Mouse (Mus musculus): ENCODE measurements at regions not wholly inside any gene's neighbourhood (a gene's known extent, or its start where the extent isn't known, plus 50 kb on each side); places are given as distances from the start of the nearest gene placed in this dataset.

DNA sequence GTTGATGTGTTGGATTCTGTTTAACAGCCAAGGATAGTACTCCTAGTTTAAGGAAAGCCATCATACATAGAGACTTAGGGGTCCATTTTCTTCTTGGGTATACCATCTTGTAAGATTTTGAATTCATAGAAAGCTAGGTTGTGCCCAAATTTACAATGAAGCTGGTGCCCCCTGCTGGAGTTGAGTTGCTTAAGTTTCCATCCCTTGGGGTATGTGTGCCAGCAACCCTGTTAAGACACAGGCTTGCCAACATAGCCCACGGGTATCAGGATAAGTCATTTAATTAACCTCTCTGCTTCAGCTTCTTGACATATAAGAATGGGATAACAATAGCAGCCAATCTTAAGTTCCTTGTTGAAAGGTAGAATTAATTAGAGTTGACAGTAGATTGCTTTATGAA lies 440.9 kb downstream of the 1700129C05Rik start:
- 19% methylated on average over 1 of the region's 1 CpGs for WGBS
- no peak for ATAC-seq
- H3K4me1 ChIP-seq (ENCODE audit: control insufficient read depth, insufficient read depth, low read length) = no peaks in the 10 kb centered on the region

GRCm38 (mm10) chr14:58691129-58691828 lies 451.4 kb downstream of the 1700129C05Rik start:
- no peak overlapping the region for H3K4me2 ChIP-seq (ENCODE audit: low read length)
- no peaks in the 10 kb centered on the region for H3K27me3 ChIP-seq (ENCODE audit: control insufficient read depth, insufficient read depth, low read depth, low read length)
- H3K9ac ChIP-seq (ENCODE audit: low read depth, low read length) = no peak overlapping the region
- no peaks in the 10 kb centered on the region; the same call in 1 of the 2 replicates for H3K4me1 ChIP-seq (ENCODE audit: control insufficient read depth, insufficient read depth, low read length)
- H3K9me3 ChIP-seq (replicated peaks; ENCODE audit: control insufficient read depth, low read length, poor library complexity, severe bottlenecking) = no peaks in the 10 kb centered on the region
- no peaks in the 10 kb centered on the region for H3K36me3 ChIP-seq (ENCODE audit: control insufficient read depth, insufficient read depth, low read length)
- WGBS = 95% methylated on average over 9 of the region's 9 CpGs
- H3K27ac ChIP-seq (ENCODE audit: low read length) = no peak overlapping the region
- no peak for ATAC-seq
- no peak overlapping the region for H3K4me3 ChIP-seq (ENCODE audit: low read depth, low read length)

More for the DNA sequence above, 440.9 kb downstream of the 1700129C05Rik start:
- no peak overlapping the region for H3K9ac ChIP-seq (ENCODE audit: low read depth, low read length)
- no peak overlapping the region for H3K4me2 ChIP-seq (ENCODE audit: low read length)
- H3K27ac ChIP-seq (ENCODE audit: low read length) = no peak overlapping the region
- H3K36me3 ChIP-seq (ENCODE audit: control insufficient read depth, insufficient read depth, low read length) = no peaks in the 10 kb centered on the region
- H3K9me3 ChIP-seq (replicated peaks; ENCODE audit: control insufficient read depth, low read length, poor library complexity, severe bottlenecking) = no peaks in the 10 kb centered on the region
- no peaks in the 10 kb centered on the region for H3K27me3 ChIP-seq (ENCODE audit: control insufficient read depth, insufficient read depth, low read depth, low read length)
- no peak overlapping the region for H3K4me3 ChIP-seq (ENCODE audit: low read depth, low read length)

GRCm38 (mm10) chr14:58687814-58688213 lies 454.9 kb downstream of the 1700129C05Rik start:
- no peak overlapping the region for H3K4me3 ChIP-seq (ENCODE audit: low read depth, low read length)
- no peak overlapping the region for H3K4me2 ChIP-seq (ENCODE audit: low read length)
- H3K4me1 ChIP-seq (ENCODE audit: control insufficient read depth, insufficient read depth, low read length) = no peaks in the 10 kb centered on the region; the same call in 1 of the 2 replicates
- no peaks in the 10 kb centered on the region for H3K9me3 ChIP-seq (replicated peaks; ENCODE audit: control insufficient read depth, low read length, poor library complexity, severe bottlenecking)
- no peaks in the 10 kb centered on the region for H3K36me3 ChIP-seq (ENCODE audit: control insufficient read depth, insufficient read depth, low read length)
- no peak overlapping the region for H3K9ac ChIP-seq (ENCODE audit: low read depth, low read length)
- no peaks in the 10 kb centered on the region for H3K27me3 ChIP-seq (ENCODE audit: control insufficient read depth, insufficient read depth, low read depth, low read length)
- no peak overlapping the region for H3K27ac ChIP-seq (ENCODE audit: low read length)
- ATAC-seq = no peak
- 85% methylated on average over 4 of the region's 4 CpGs for WGBS

- 82% methylated on average over 6 of the region's 6 CpGs for WGBS
- Histone ChIP-seq H3K27ac (ENCODE audit: low read length) (no peak overlapping the region), H3K4me1 (ENCODE audit: control insufficient read depth, insufficient read depth, low read length) (no peaks in the 10 kb centered on the region), H3K4me3 (ENCODE audit: low read depth, low read length) (no peak overlapping the region), H3K9me3 (replicated peaks; ENCODE audit: control insufficient read depth, low read length, poor library complexity, severe bottlenecking) (no peaks in the 10 kb centered on the region), H3K27me3 (ENCODE audit: control insufficient read depth, insufficient read depth, low read depth, low read length) (no peaks in the 10 kb centered on the region), H3K36me3 (ENCODE audit: control insufficient read depth, insufficient read depth, low read length) (no peaks in the 10 kb centered on the region), H3K4me2 (ENCODE audit: low read length) (no peak overlapping the region), H3K9ac (ENCODE audit: low read depth, low read length) (no peak overlapping the region)
- ATAC-seq = no peak
These were observed 463.9 kb downstream of the 1700129C05Rik start for GRCm38 (mm10) chr14:58678781-58679180.

DNA sequence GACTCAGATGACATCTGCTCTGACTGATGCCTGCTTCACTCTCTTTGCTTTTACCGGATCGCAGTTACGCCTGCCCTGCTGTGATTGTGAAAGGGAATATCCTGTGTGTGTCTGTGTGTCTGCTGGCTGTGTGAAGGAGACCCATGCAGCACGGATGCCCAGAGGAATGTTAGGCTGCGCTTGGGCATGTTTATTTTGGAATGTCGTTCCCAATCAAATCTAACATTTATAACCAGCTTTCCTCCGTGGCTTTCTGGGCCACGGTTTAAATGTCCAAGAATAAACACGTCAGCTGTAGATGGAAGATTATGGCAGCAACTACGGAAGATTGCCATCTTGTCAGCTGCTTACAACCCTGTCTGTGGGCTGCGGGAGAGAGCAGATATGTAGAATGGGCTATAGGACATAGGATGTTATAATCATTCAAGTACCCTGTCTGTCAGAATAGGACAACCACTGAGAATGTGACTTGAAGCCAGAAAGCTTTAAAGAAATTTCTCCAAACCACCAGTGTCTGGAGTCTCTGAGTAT lies 464.5 kb downstream of the 1700129C05Rik start:
- Histone ChIP-seq H3K36me3 (ENCODE audit: control insufficient read depth, insufficient read depth, low read length) (no peaks in the 10 kb centered on the region), H3K4me3 (ENCODE audit: low read depth, low read length) (no peak overlapping the region), H3K27ac (ENCODE audit: low read length) (no peak overlapping the region), H3K4me1 (ENCODE audit: control insufficient read depth, insufficient read depth, low read length) (no peaks in the 10 kb centered on the region), H3K27me3 (ENCODE audit: control insufficient read depth, insufficient read depth, low read depth, low read length) (no peaks in the 10 kb centered on the region), H3K9me3 (replicated peaks; ENCODE audit: control insufficient read depth, low read length, poor library complexity, severe bottlenecking) (no peaks in the 10 kb centered on the region), H3K9ac (ENCODE audit: low read depth, low read length) (no peak overlapping the region), H3K4me2 (ENCODE audit: low read length) (no peak overlapping the region)
- WGBS = 64% methylated on average over 11 of the region's 11 CpGs
- ATAC-seq = no peak

- ATAC-seq = no peak
- H3K36me3 ChIP-seq (ENCODE audit: control insufficient read depth, insufficient read depth, low read length) = no peaks in the 10 kb centered on the region
- no peak overlapping the region for H3K27ac ChIP-seq (ENCODE audit: low read length)
- no peak overlapping the region for H3K4me2 ChIP-seq (ENCODE audit: low read length)
- no peaks in the 10 kb centered on the region for H3K27me3 ChIP-seq (ENCODE audit: control insufficient read depth, insufficient read depth, low read depth, low read length)
- no peak overlapping the region for H3K9ac ChIP-seq (ENCODE audit: low read depth, low read length)
- H3K9me3 ChIP-seq (replicated peaks; ENCODE audit: control insufficient read depth, low read length, poor library complexity, severe bottlenecking) = no peaks in the 10 kb centered on the region
- H3K4me1 ChIP-seq (ENCODE audit: control insufficient read depth, insufficient read depth, low read length) = no peaks in the 10 kb centered on the region
- H3K4me3 ChIP-seq (ENCODE audit: low read depth, low read length) = no peak overlapping the region
- WGBS = 49% methylated on average over 3 of the region's 3 CpGs
These were observed 467.5 kb downstream of the 1700129C05Rik start for GRCm38 (mm10) chr14:58675146-58675545.

DNA sequence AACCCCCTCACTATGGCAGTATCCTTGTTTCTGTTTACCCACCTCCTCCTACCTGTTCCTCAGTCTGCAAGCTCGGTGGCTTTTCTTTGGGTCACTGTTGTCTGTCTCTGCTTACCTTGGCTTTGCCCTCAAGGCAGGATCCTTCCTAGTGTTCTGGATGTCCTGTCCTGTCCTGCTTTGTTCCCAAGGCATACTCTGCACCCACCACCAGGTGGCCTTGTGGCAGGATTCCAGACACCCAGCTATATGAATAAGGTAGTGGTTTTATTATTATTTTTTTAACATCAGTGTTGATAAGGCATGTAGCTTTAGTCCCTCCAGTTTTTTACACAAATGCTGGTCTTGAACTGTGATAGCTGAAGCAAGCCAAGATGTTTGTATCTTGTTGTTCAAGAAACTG lies 478.7 kb downstream of the 1700129C05Rik start:
- no peak overlapping the region for H3K4me3 ChIP-seq (ENCODE audit: low read depth, low read length)
- H3K4me1 ChIP-seq (ENCODE audit: control insufficient read depth, insufficient read depth, low read length) = no peaks in the 10 kb centered on the region
- no peak overlapping the region for H3K9ac ChIP-seq (ENCODE audit: low read depth, low read length)
- WGBS = 68% methylated on average over 1 of the region's 1 CpGs
- no peak overlapping the region for H3K4me2 ChIP-seq (ENCODE audit: low read length)
- no peak overlapping the region for H3K27ac ChIP-seq (ENCODE audit: low read length)
- H3K36me3 ChIP-seq (ENCODE audit: control insufficient read depth, insufficient read depth, low read length) = no peaks in the 10 kb centered on the region
- no peak for ATAC-seq
- no peaks in the 10 kb centered on the region for H3K9me3 ChIP-seq (replicated peaks; ENCODE audit: control insufficient read depth, low read length, poor library complexity, severe bottlenecking)
- H3K27me3 ChIP-seq (ENCODE audit: control insufficient read depth, insufficient read depth, low read depth, low read length) = no peaks in the 10 kb centered on the region

DNA sequence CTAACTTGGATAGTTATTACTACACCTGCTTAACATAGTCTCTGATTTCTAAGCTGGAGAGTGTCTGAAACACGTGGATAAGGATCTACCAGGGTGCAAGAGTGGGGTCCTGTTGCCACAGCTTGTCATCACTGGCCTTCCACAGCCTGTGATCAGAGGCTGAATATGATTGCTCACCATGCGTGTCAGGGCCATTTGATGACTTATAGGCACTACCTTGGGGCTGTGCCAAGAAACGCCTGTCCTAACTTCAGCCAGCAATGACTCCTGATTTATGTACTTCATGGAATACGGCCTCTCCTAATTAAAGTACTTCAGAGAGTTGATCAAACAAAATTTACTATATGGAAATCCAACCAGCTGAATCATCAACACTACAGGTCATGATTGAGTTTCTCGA lies 480.1 kb downstream of the 1700129C05Rik start:
- no peak overlapping the region for H3K27ac ChIP-seq (ENCODE audit: low read length)
- no peak overlapping the region for H3K4me2 ChIP-seq (ENCODE audit: low read length)
- H3K27me3 ChIP-seq (ENCODE audit: control insufficient read depth, insufficient read depth, low read depth, low read length) = no peaks in the 10 kb centered on the region
- H3K9me3 ChIP-seq (replicated peaks; ENCODE audit: control insufficient read depth, low read length, poor library complexity, severe bottlenecking) = no peaks in the 10 kb centered on the region
- WGBS = 85% methylated on average over 5 of the region's 5 CpGs
- no peak overlapping the region for H3K9ac ChIP-seq (ENCODE audit: low read depth, low read length)
- no peaks in the 10 kb centered on the region for H3K4me1 ChIP-seq (ENCODE audit: control insufficient read depth, insufficient read depth, low read length)
- no peaks in the 10 kb centered on the region for H3K36me3 ChIP-seq (ENCODE audit: control insufficient read depth, insufficient read depth, low read length)
- no peak for ATAC-seq
- no peak overlapping the region for H3K4me3 ChIP-seq (ENCODE audit: low read depth, low read length)

GRCm38 (mm10) chr14:58661416-58661815 lies 481.3 kb downstream of the 1700129C05Rik start:
- Histone ChIP-seq H3K9ac (ENCODE audit: low read depth, low read length) (no peak overlapping the region), H3K9me3 (replicated peaks; ENCODE audit: control insufficient read depth, low read length, poor library complexity, severe bottlenecking) (no peaks in the 10 kb centered on the region), H3K4me3 (ENCODE audit: low read depth, low read length) (no peak overlapping the region), H3K4me1 (ENCODE audit: control insufficient read depth, insufficient read depth, low read length) (no peaks in the 10 kb centered on the region), H3K4me2 (ENCODE audit: low read length) (no peak overlapping the region), H3K36me3 (ENCODE audit: control insufficient read depth, insufficient read depth, low read length) (no peaks in the 10 kb centered on the region), H3K27me3 (ENCODE audit: control insufficient read depth, insufficient read depth, low read depth, low read length) (no peaks in the 10 kb centered on the region), H3K27ac (ENCODE audit: low read length) (no peak overlapping the region)
- WGBS = 87% methylated on average over 3 of the region's 3 CpGs
- no peak for ATAC-seq
